Mouse (Mus musculus) lung, embryonic 15.5 days (tissue): ENCODE measurements around the gene Pnmt. TPM values are rescaled to one million over a fixed set of nuclear protein-coding genes. Genes with fewer than 3 reads are reported as not detected.
A peak's percentile ranks its signal among the peaks of the same experiment; 100 is the strongest.

ENCODE experiments used
- ATAC-seq: fragments of 200-750 bp; cut with Nextera tagmentation; 2 replicates; pipeline ENCODE4 v1.8.0; 2017; ENCODE audit warnings: moderate number of reproducible peaks, borderline replicate concordance; ENCODE audit not compliant: low FRiP score, low TSS enrichment; ENCODE audit errors: extremely low read depth
- H3K27ac ChIP-seq: fragments of 300-500 bp; sonication (generic); 2 replicates; pipeline ENCODE4 v1.5.1; 2015; ENCODE audit warnings: moderate library complexity, mild to moderate bottlenecking, inconsistent platforms
- H3K27me3 ChIP-seq: fragments of 300-500 bp; sonication (generic); 2 replicates; pipeline ENCODE4 v1.6.1; 2015; ENCODE audit warnings: inconsistent platforms
- H3K36me3 ChIP-seq: fragments of 300-500 bp; sonication (generic); 2 replicates; pipeline ENCODE4 v1.6.1; 2015; ENCODE audit warnings: inconsistent platforms
- H3K4me1 ChIP-seq: fragments of 300-500 bp; sonication (generic); 2 replicates; pipeline ENCODE4 v1.6.1; 2015; ENCODE audit warnings: inconsistent platforms
- H3K4me2 ChIP-seq: fragments of 300-500 bp; sonication (generic); 2 replicates; pipeline ENCODE4 v1.6.1; 2015; ENCODE audit warnings: inconsistent platforms, mild to moderate bottlenecking, moderate library complexity
- H3K4me3 ChIP-seq: fragments of 300-500 bp; sonication (generic); 2 replicates; pipeline ENCODE4 v1.5.1; 2015; ENCODE audit warnings: mild to moderate bottlenecking, inconsistent platforms
- H3K9ac ChIP-seq: fragments of 300-500 bp; sonication (generic); 2 replicates; pipeline ENCODE4 v1.6.1; 2015; ENCODE audit warnings: inconsistent platforms
- H3K9me3 ChIP-seq: fragments of 300-500 bp; sonication (generic); 2 replicates; pipeline ENCODE4 v1.6.1; 2016; ENCODE audit warnings: inconsistent platforms
- WGBS: fragments of 180-500 bp; shearing (Covaris S2); methylation state at CpG from one replicate; pipeline ENCODE4 v1.1.7; 2015; 5-methylcytosine and 5-hydroxymethylcytosine counted together
- polyA plus RNA-seq: library from polyadenylated mRNA; unstranded; fragments of >200 nt; fragmentation: Nextera tagmentation; extraction: Ambion mirVana; gene quantifications from 2 replicates; pipeline ENCODE4 v1.2.1, GENCODE M21; 2015

Gene Pnmt
- polyA plus RNA-seq, 1 experiment from 2014 or later, result 0.12 TPM

DNA sequence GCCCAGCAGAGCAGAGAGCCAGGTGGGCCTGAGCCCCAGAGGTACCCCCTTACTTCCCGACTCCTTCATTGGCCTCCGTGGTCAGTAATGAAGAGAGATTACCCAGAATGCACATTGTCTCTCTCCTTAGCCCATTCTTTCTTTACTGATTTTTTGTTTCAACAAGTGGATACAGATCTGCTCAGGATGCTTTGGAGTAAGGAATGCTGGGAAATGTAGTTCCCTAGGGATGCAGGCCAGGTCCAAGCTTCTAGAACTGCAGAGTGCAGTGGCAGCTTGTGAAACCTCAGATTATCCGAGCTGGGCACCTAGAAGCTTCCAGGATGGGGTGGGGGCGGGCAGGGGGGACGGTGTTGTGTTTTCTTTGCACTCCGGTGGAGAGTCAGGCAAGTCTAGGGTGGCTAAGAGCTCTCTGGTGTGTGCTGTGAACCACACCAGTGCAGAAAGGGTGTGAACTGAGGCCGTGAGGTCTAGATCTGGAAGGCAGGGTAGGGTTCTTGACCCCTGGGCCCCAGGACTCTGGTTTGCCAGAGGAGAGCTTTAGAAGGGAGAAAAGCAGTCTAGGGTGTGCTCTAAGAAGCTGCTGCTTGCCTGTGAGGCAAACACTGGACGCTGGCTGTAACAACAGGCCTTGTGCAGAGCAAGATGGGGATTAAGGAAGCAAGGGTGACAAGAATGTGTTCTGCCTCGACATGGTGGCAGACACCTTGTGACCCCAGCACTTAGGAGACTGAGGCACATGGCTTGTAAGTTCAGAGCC lies 45.7 kb downstream of the Pnmt start:
- no peak overlapping the region for H3K9ac ChIP-seq
- no peak overlapping the region for H3K4me2 ChIP-seq

DNA sequence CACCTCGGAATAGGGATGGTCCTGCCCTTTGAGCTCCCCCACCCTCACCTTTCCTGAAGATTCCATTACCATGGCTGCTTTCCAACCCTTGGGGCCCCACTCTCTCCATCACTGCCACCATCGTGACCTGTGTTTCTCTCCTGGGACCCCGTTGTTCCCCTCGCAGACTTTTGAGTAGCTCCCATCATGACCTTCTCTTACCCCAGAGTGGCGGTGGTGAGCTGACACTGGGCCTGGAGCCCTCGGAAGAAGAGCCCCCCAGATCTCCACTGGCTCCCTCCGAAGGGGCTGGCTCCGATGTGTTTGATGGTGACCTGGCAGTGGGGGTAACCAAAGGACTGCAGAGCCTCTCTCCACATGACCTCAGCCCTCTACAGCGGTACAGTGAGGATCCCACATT lies 49.5 kb downstream of the Pnmt start:
- Histone ChIP-seq H3K4me2 (no peak overlapping the region), H3K36me3 (peaks cover 58% of the 10 kb centered on the region), H3K9ac (no peak overlapping the region), H3K27me3 (no peaks in the 10 kb centered on the region), H3K27ac (no peak overlapping the region), H3K4me1 (peaks cover 8% of the 10 kb centered on the region), H3K9me3 (no peaks in the 10 kb centered on the region), H3K4me3 (no peak overlapping the region)
- no peak for ATAC-seq
- 88% methylated on average over 9 of the region's 9 CpGs for WGBS

More for the DNA sequence above, 45.7 kb downstream of the Pnmt start:
- no peak overlapping the region for H3K4me3 ChIP-seq
- H3K27me3 ChIP-seq, result no peaks in the 10 kb centered on the region
- WGBS, result 77% methylated on average over 9 of the region's 9 CpGs
- H3K36me3 ChIP-seq, result peaks cover 92% of the 10 kb centered on the region
- no peak for ATAC-seq
- no peaks in the 10 kb centered on the region for H3K4me1 ChIP-seq
- no peaks in the 10 kb centered on the region for H3K9me3 ChIP-seq
- no peak overlapping the region for H3K27ac ChIP-seq

DNA sequence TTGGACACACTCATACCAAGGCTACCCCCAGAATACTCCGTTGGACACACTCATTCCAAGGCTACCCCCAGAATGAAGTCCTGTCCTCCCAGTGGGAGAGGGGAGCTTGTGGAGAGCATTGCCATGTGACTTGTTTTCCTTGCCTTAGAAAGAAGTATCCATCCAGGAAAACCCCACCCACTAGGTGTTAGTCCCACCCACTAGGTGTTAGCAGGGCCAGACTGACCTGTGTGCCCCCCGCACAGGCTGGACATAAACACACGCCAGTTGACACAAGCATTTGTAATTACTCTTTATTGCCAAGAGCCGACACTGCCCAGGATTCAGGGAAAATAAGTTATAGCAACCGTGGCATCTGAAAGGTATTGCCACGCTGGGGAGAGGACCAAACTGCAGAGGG lies 51.2 kb downstream of the Pnmt start:
- Histone ChIP-seq H3K4me3 (0 out of 2 replicates have a peak overlapping the region, but pooled peaks have one; percentile 66), H3K4me1 (peaks cover 8% of the 10 kb centered on the region), H3K27me3 (no peaks in the 10 kb centered on the region), H3K27ac (no peak overlapping the region), H3K4me2 (peak overlapping the region; percentile 88), H3K9me3 (no peaks in the 10 kb centered on the region), H3K36me3 (peaks cover 41% of the 10 kb centered on the region), H3K9ac (no peak overlapping the region)
- 71% methylated on average over 6 of the region's 6 CpGs for WGBS
- ATAC-seq, result no peak

Other genes starting within 250 kb of the Pnmt start
- gene Fbxl20, start 236.0 kb upstream of the Pnmt start, polyA plus RNA-seq, result 14.0 and 17.6 TPM in 2 replicates
- gene Med1, start 193.2 kb upstream of the Pnmt start, polyA plus RNA-seq, result 57.8 and 60.8 TPM in 2 replicates
- 8.8 and 10.0 TPM in 2 replicates for gene Cdk12, start 183.4 kb upstream of the Pnmt start, polyA plus RNA-seq
- gene Neurod2, start 56.8 kb upstream of the Pnmt start, polyA plus RNA-seq, result 0.05 TPM in 1 of 2 replicates, not detected in the other
- gene Ppp1r1b, start 38.0 kb upstream of the Pnmt start, polyA plus RNA-seq, result 3.5 and 5.5 TPM in 2 replicates
- 45.2 and 52.5 TPM in 2 replicates for gene Stard3, start 28.1 kb upstream of the Pnmt start, polyA plus RNA-seq
- 5.1 and 7.5 TPM in 2 replicates for gene Tcap, start 2.6 kb upstream of the Pnmt start, polyA plus RNA-seq
- gene Pgap3, start 14.0 kb downstream of the Pnmt start, polyA plus RNA-seq, result 13.0 and 14.7 TPM in 2 replicates
- gene Erbb2, start 26.0 kb downstream of the Pnmt start, polyA plus RNA-seq, result 37.2 and 39.4 TPM in 2 replicates
- gene Mien1, start 52.5 kb downstream of the Pnmt start, polyA plus RNA-seq, result 76.8 and 78.0 TPM in 2 replicates
- gene Grb7, start 59.9 kb downstream of the Pnmt start, polyA plus RNA-seq, result 45.3 and 49.6 TPM in 2 replicates
- gene Ikzf3, start 159.6 kb downstream of the Pnmt start, polyA plus RNA-seq, result 0.49 and 1.2 TPM in 2 replicates
- 0.14 TPM in 1 of 2 replicates, not detected in the other for gene Zpbp2, start 164.6 kb downstream of the Pnmt start, polyA plus RNA-seq
- 54.6 and 55.2 TPM in 2 replicates for gene Ormdl3, start 200.9 kb downstream of the Pnmt start, polyA plus RNA-seq
- not detected in 2 replicates for gene Lrrc3c, start 211.8 kb downstream of the Pnmt start, polyA plus RNA-seq
- gene Gm12355, start 239.2 kb downstream of the Pnmt start, polyA plus RNA-seq, result 1.0 and 1.4 TPM in 2 replicates
- gene Gsdma3, start 239.9 kb downstream of the Pnmt start, polyA plus RNA-seq, result not detected in 2 replicates